Mouse (Mus musculus) kidney, postnatal 25 days (tissue): Measurements from ENCODE around the gene Bad.

Experiments
- DNase-seq, 2 experiments: peaks; one replicate each; pipeline ENCODE4 v3.0.0; 2021; ENCODE audit warnings: mixed read lengths in 2 of 2

Gene Bad

GRCm38 (mm10) chr19:6915276-6915675 is 26.4 kb upstream of the Bad start:
- peak in 1 of 2 experiments; percentile 23 for DNase-seq

DNA sequence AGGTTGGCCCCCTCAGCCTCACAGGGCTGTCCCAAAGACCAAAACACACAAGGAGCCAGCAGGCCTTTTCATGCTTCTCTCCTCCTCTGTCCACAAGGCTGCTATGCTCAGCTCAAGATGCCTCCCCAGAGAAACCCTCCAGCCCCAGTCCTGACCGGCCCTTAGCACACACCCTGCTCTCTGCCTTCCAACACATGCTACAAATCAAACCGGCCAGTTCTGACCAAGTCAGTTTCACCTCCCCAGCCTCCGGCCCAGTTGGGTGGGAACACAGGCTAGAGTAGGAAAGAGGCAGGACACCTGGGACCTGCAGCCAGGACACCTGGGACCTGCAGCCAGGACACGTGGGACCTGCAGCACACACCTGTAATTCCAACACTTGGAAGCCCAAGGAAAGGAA is 25.2 kb upstream of the Bad start:
- DNase-seq, result peak in 1 of 2 experiments; percentile 48

DNA sequence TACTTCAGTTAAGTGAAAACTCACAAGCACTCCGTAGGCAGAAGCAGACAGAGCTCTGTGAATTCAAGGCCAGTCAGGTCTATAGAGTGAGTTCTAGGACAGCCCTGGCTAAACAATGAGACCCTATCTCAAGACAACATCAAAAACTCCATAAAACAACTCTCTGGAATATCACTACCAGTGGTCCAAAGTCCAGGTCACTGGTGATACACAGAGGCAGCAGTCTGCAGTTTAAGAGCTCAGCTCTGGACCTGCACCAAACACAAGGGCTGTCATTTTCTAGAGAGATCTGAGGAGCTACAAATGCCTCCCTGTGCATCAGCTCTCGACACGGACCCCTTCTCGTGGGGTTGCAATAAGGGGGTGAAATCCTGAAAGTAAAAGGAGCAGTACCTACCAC is 23.3 kb upstream of the Bad start:
- DNase-seq, result no peak

DNA sequence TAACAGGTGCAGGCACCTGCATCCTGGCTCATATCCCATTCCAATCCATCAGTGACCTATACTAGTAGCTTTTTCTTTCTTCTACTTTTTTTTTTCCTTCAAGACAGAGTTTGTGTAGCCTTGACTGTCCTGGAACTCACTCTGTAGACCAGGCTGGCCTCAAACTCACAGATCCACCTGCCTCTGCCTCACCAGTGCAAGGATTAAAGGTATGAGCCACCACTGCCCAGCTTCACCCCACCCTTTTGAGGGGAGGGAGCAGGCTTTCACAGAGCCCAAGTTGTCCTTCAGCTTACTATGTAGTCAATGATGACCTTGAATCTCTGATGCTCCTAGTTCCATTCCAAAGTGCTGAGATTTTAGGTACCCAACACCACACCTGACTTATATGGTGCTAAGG is 22.2 kb upstream of the Bad start:
- no peak for DNase-seq

GRCm38 (mm10) chr19:6919876-6920740 is 21.6 kb upstream of the Bad start:
- peak; percentile 79 to 94 for DNase-seq

DNA sequence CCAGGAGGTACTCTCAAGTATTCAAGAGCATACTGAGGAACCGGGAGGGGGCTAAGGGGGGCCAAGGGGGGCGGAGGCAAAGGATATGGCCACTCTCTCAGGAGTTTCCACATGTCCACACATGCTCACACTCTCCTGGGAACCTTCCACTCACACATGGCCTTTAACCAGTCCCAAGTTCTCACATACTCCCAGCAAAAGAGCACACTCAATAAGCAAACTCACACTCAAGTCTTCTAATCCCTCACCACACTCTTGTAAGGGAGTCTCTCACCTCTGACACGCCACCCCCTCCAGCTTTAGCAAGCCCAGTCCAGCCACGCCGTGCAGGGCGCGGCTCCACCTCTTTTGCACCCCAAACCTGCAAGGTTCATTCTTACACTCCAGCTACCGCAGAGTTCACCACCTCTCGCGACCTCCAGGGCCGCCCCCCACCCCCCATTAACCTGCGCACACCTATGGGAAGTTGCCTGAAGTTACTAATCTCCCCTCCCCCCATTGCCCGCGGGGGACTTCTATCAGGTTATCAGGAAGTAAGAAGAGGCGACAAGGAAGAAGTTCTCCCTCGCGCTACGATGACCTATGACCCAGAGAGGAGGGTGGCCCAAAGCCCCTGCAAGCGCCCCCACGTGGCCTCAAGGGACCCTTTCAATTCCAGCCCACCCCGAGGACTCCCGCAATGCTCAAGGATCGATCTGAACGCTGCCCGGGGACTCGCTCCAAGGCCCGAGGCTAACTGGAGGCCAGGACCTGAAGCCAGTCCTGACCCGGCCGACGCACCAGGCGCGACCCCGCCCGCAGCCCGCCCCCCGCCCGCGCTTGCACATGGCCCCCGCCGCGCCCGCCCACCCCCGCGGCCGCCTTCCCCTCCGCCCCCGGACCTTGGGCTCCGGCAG is 20.7 kb upstream of the Bad start:
- peak; percentile 63 to 81 for DNase-seq

DNA sequence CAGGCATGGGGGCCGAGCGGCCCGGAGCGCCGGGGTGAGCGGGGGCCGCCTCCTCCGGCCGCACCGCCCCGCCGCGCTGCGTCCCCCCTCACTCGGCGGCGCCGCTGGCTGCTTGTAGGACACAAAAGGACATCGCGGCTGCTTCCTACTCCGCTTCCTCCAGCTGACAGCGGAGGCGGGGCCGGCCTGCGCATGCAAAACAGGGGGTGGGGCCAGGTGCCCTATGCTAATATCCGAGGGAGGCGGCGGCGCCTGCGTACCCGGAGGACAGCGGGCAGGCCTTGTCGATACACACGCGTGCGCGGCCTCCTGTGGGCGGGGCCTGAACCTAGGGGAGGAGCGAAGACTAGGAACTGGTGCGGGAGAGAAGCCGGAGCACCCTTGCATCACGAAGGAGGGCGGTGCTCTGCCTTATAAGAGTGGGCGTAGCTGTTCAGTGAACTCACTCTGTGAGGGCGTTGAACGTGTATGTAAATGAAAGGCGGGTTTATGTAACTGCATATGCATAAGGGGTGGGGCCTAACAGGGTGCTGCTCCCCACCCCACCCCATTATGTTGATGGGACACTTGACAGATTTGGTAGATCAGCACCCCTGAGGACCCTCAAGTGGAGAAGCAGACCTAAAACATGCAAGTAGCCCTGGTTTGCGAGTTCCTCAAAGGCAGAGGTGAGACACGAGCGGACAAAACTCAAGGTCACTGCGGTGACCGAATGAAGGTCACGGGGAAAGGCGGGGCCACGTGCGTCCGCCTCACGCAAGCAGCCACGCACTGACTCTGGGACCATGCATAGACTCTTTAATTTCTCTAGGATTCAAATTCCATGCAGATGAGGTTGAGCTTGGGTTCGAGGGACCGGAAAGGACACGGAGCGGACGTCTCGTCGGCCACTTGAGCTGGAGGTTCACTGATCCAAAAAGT is 19.8 kb upstream of the Bad start, which contains the start of gene Esrra:
Esrra (minus strand) TSS at position 167 of the 921 bp plus-strand sequence.
- DNase-seq, result peak; percentile 100

DNA sequence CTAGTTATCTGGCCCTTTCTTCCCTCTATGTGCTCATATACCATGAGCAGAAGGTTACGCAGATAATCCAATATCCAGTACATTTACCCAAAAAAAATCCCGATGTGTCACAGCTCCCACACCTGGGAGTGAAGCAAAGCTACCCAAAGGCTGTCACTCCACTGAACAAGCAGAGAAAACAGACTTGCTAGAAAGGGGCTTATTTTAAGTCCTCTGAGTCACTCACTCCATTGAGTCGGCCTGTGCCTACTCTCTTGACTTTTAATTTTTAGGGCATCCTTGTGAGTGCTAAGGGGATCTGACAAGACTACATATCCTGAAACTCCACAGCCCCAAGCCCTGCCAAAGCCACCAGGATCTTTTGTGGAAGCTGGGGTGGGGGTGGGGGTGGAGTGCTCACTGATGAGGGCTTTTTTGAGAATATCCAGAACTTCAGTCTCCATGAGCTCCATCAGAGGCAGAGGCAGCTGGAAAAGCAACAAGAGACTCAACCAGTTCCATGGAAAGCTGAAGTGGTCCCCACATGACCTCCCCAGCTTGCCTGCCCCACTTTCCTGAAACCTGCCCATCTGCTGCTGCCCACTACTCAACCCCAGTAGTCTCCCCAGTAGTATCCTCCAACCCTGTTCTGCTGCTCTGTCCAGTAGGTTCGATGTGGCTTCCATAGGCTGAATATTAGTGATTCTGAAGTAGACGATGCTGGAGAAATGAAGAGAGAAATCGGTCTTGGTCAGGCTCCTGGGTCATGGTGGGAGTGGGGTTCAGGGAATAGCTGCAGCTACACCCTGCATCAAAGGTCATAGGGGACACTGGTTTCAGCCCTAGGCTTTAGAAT is 18.5 kb upstream of the Bad start:
- no peak for DNase-seq

DNA sequence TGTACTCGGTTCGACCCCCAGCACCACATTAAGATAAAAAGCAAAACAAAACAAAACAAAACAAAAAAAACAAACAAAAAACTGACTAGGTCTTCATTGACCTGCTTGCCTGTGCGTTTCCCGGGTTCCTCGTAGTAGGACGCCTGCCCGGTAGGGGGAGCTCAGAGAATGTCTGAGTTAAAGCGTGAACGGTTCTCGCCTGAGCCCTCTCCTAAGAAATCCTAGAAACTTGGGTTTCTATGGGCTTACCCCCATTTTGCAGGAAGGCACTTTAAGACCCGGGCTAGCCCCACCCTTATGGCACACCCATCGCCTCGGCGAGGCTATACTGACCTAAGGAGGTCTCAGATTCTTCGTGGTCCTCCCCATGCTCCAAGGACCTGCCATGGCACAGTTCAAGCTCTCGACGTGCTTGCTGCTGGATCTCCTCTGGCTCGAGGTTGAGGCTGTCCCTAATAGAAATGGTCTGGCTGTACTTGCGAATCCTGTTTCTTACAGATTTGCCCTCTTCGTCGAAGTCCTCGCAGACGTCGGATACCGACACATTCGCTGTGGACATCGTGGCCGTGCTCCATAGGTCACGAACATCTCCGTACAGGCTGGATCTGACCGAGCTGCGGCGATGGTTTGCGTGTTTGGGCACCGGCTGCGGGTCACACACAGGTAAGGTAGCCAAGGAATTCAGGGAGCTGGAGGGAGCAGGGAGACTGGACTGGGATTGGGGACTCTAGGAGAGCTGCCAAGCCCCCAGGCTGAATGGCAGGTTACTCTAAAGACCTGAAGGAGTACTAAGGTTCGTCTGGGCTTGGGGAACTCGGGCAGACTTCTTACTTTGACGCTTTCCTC is 17.0 kb upstream of the Bad start:
- peak; percentile 90 to 96 for DNase-seq

DNA sequence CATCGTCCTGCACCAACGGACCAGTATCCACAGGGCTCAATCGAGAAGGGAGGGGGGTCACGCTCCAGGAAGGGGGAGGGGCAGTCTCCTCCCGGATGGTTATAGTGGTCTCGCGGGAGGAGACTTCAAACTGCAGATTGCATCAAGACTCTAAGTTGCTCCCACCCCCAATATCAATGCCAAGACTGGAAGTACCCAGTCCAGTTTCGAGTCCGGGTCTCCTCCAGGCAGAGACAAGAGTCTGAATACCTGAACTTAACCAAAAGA is 16.4 kb upstream of the Bad start, which contains the start of gene Catsperz:
Catsperz (minus strand) TSS at position 74 of the 267 bp plus-strand sequence.
- DNase-seq, result peak in 1 of 2 experiments; percentile 49

- peak in 1 of 2 experiments; percentile 64 for DNase-seq
These were observed 15.9 kb upstream of the Bad start for GRCm38 (mm10) chr19:6925611-6926329.

GRCm38 (mm10) chr19:6926559-6927255 is 15.0 kb upstream of the Bad start:
- peak; percentile 67 to 87 for DNase-seq

- DNase-seq, result no peak
These were observed 13.6 kb upstream of the Bad start for GRCm38 (mm10) chr19:6928080-6928479.

DNA sequence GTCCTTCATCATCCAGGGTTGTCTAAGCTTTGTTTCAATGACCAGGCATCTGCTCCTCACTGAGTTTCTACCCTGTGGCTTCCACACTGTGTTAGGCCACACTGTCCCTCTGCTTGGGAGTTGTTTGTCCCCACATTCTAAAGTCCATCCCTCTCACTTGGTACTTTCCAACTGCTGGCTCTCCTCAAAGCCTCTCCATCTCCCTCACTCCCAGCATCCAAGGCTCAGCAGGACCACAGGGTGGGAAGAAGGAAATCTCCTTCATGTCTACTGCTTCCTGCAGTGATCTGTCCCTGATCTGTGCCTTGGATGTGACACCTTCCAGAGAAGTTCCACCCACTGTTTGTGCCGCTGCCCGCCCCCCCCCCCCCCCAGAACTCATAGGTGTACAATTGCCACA is 10.7 kb upstream of the Bad start:
- no peak for DNase-seq

DNA sequence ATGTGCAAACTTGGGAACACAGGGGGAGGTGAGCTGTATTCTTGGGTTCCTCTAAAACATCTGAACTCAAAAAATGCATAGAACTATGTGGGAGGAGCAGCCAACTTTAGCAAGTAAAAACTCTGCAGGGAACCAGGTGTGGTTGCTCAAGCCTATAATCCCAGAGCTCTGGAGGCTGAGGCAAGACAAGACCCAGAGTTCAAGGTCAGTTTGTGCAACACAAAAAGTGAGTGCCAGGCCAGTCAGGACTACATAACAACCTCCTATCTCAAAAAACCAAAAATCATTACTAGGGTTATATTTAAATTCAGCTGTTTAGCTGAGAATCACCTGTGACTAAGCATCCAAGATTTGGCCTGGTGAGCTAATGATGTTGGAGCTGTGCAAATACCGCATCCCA is 9.6 kb upstream of the Bad start:
- no peak for DNase-seq

DNA sequence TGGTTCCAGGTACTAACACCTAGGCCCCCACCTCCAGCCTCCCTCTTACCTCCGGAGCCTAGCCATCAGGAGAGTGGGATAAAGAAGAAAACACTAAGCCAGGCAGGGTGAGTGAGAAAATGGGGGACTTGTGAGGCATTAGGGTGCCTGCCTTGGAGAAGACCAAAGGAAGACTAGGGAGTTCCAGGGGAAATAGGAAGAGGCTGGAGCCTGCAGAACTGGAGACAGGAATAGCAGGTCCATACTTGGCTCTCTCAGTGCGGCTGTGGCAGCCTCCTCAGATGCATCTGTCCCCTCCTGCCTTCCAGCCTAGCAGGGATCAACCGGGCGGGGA is 8.6 kb upstream of the Bad start:
- no peak for DNase-seq

DNA sequence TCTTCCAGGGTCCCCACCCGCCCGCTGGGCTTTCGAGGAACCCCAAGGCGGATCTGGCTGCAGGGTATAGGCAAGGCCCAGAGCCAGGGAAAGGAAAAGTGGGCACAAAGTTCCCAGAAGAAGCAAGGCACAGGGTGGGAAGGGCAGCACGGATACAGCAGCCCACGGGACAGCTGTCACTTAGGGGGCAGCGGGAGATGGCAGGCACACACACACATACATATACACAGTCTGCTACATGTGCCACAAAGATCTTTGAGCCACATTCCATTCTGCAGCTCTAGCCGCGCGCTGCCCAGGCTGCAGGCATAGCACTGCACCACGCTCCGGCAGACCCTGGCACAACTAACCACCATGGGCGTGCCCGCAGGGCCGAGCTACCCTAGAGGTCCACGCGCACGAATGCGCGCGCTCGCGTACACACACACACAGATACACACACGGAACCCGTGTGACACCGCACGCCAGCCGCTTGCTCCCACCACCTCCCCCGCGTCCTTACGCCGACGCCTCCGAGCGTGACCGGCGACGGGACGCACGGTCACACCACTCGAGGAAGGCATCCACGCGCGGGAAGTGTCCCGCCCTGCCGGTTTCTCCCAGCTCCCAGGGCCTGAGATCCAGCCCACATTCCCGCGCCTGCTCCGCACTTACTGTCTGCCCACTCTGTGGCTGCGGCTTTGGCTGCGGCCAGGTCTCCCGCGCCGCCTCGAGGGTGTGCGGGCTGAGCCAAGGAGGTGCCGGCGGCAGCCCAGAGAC is 8.0 kb upstream of the Bad start:
- DNase-seq, result peak; percentile 39 to 67

DNA sequence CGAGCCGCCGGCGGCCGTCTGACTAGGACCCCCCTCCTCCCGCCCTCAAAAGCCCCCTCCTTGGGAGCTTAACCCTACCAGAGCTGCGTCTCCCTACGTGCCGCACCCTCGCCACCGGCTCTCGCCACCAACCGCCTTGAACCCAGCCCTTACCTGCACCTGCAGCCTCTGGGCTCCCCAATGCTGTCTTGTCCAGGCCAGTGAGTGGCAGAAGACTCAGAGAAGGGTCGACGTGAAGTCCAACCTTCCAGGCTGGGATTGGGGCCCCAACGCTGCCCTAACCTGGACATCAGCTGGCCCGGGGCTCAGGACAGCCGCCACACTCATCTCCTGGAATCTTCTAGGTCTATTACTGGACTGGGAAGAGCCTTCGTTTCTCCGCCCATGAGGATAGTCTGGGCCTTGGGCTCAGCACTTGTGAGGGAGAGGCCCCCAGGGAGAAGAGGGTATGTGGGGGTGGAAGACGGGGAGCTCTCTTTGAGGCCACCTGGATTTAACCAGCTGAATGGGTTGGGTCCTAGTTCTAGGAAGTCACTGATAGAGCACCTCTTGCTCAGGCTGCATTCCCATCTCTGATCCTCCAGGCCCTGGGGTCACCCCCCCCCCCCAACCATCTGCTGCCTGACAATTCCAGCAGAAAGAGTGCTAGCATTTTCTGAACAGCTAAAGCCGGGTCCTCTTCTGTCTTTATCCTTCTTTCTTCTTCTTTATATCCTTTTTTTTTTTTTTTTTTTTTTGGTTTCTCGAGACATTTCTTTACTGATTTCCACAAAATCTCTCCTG is 7.3 kb upstream of the Bad start, which contains the start of gene Kcnk4:
Kcnk4 (minus strand) TSS at position 321 of the 783 bp plus-strand sequence.
- DNase-seq, result peak in 1 of 2 experiments; percentile 40
